Mouse (Mus musculus) cerebellum, adult (tissue): ENCODE results near the gene Ppp1r14a.
A peak's percentile ranks its signal among the peaks of the same experiment; 100 is the strongest.

ENCODE experiments used
- ATAC-seq: cut with Nextera tagmentation; 2 replicates; pipeline ENCODE4 v1.9.2; 2017; ENCODE audit warnings: mild to moderate bottlenecking, moderate library complexity, mixed read lengths; ENCODE audit not compliant: insufficient number of reproducible peaks, low FRiP score, low TSS enrichment

Gene Ppp1r14a

GRCm38 (mm10) chr7:29296998-29297397 is 7.9 kb downstream of the Ppp1r14a start:
- ATAC-seq, result no peak

GRCm38 (mm10) chr7:29301127-29301566 is 12.0 kb downstream of the Ppp1r14a start:
- no peak for ATAC-seq

GRCm38 (mm10) chr7:29302641-29303040 is 13.5 kb downstream of the Ppp1r14a start:
- ATAC-seq, result no peak

GRCm38 (mm10) chr7:29303738-29304462 is 14.8 kb downstream of the Ppp1r14a start, which contains the start of gene Dpf1:
Gene Dpf1 (plus strand): TSS chr7:29303951.
- ATAC-seq, result peak; percentile 74

- no peak for ATAC-seq
Observed at GRCm38 (mm10) chr7:29304463-29305262, 15.6 kb downstream of the Ppp1r14a start.

GRCm38 (mm10) chr7:29305263-29305988 is 16.3 kb downstream of the Ppp1r14a start:
- ATAC-seq, result no peak

GRCm38 (mm10) chr7:29306108-29306507 is 17.0 kb downstream of the Ppp1r14a start:
- no peak for ATAC-seq

GRCm38 (mm10) chr7:29306619-29307018 is 17.5 kb downstream of the Ppp1r14a start:
- ATAC-seq, result no peak

- peak; percentile 59 for ATAC-seq
Observed at GRCm38 (mm10) chr7:29307350-29308104, 18.4 kb downstream of the Ppp1r14a start.

GRCm38 (mm10) chr7:29309221-29309721 is 20.2 kb downstream of the Ppp1r14a start:
- ATAC-seq, result no peak

- no peak for ATAC-seq
Observed at GRCm38 (mm10) chr7:29309749-29310148, 20.6 kb downstream of the Ppp1r14a start.

GRCm38 (mm10) chr7:29313051-29313450 is 23.9 kb downstream of the Ppp1r14a start:
- ATAC-seq, result no peak

- no peak for ATAC-seq
Observed at GRCm38 (mm10) chr7:29313572-29314261, 24.6 kb downstream of the Ppp1r14a start.

GRCm38 (mm10) chr7:29314844-29315628 is 25.9 kb downstream of the Ppp1r14a start:
- ATAC-seq, result no peak

- ATAC-seq, result no peak
Observed at GRCm38 (mm10) chr7:29316137-29316734, 27.1 kb downstream of the Ppp1r14a start.

- ATAC-seq, result no peak
Observed at GRCm38 (mm10) chr7:29316976-29317375, 27.9 kb downstream of the Ppp1r14a start.

GRCm38 (mm10) chr7:29317558-29317957 is 28.4 kb downstream of the Ppp1r14a start:
- no peak for ATAC-seq
